Mouse (Mus musculus) thymus, postnatal 0 days (tissue): Measurements from ENCODE around the gene Thrap3. TPM values are rescaled to one million over a fixed set of nuclear protein-coding genes. Genes with fewer than 3 reads are reported as not detected.
"Not testable (repeated sequence)": the region's sequence is repeated elsewhere in the genome, so short reads cannot be mapped to it uniquely, and the experiment has no call there.

Experiments used
- DNase-seq: peaks from one replicate; pipeline ENCODE4 v3.0.0-alpha.2; 2015; ENCODE audit warnings: low spot score
- polyA plus RNA-seq: library from polyadenylated mRNA; unstranded; fragments of >200 nt; fragmentation: Nextera tagmentation; extraction: Ambion mirVana; gene quantifications from 2 replicates; pipeline ENCODE4 v1.2.1, GENCODE M21; 2015

Gene Thrap3
- polyA plus RNA-seq, 1 experiment from 2014 or later, result 202 TPM

GRCm38 (mm10) chr4:126220045-126220444 is 17.5 kb upstream of the Thrap3 start:
- DNase-seq, result no peak

GRCm38 (mm10) chr4:126219540-126219939 is 17.0 kb upstream of the Thrap3 start:
- not testable (repeated sequence) for DNase-seq

- no peak for DNase-seq
Measured at GRCm38 (mm10) chr4:126217771-126218170, 15.2 kb upstream of the Thrap3 start.

- no peak for DNase-seq
Measured at GRCm38 (mm10) chr4:126207081-126207480, 4.5 kb upstream of the Thrap3 start.

- no peak for DNase-seq
Measured at GRCm38 (mm10) chr4:126205386-126205785, 2.8 kb upstream of the Thrap3 start.

GRCm38 (mm10) chr4:126204661-126205230 is 2.2 kb upstream of the Thrap3 start:
- no peak for DNase-seq

- no peak for DNase-seq
Measured at GRCm38 (mm10) chr4:126204016-126204415, 1.5 kb upstream of the Thrap3 start.

GRCm38 (mm10) chr4:126203336-126203895 is 856 bp upstream of the Thrap3 start:
- no peak for DNase-seq

GRCm38 (mm10) chr4:126201514-126202302 is 852 bp downstream of the Thrap3 start:
- DNase-seq, result peak; percentile 67

GRCm38 (mm10) chr4:126200656-126201055 is 1.9 kb downstream of the Thrap3 start:
- DNase-seq, result no peak

GRCm38 (mm10) chr4:126200036-126200435 is 2.5 kb downstream of the Thrap3 start:
- no peak for DNase-seq

- no peak for DNase-seq
Measured at GRCm38 (mm10) chr4:126199556-126199955, 3.0 kb downstream of the Thrap3 start.

- no peak for DNase-seq
Measured at GRCm38 (mm10) chr4:126197485-126197884, 5.1 kb downstream of the Thrap3 start.

- DNase-seq, result no peak
Measured at GRCm38 (mm10) chr4:126194916-126195315, 7.6 kb downstream of the Thrap3 start.

- DNase-seq, result no peak
Measured at GRCm38 (mm10) chr4:126194216-126194615, 8.3 kb downstream of the Thrap3 start.

GRCm38 (mm10) chr4:126190636-126191035 is 11.9 kb downstream of the Thrap3 start:
- no peak for DNase-seq

GRCm38 (mm10) chr4:126187096-126187495 is 15.5 kb downstream of the Thrap3 start:
- no peak for DNase-seq

GRCm38 (mm10) chr4:126183034-126183433 is 19.5 kb downstream of the Thrap3 start:
- no peak for DNase-seq

GRCm38 (mm10) chr4:126181170-126181957 is 21.2 kb downstream of the Thrap3 start:
- DNase-seq, result peak; percentile 62

- DNase-seq, result not testable (repeated sequence)
Measured at GRCm38 (mm10) chr4:126175980-126176379, 26.6 kb downstream of the Thrap3 start.

- DNase-seq, result no peak
Measured at GRCm38 (mm10) chr4:126173800-126174199, 28.8 kb downstream of the Thrap3 start.

- DNase-seq, result not testable (repeated sequence)
Measured at GRCm38 (mm10) chr4:126170737-126171136, 31.8 kb downstream of the Thrap3 start.
